Mouse (Mus musculus): ENCODE measurements around the gene Odf4.

- TF ChIP-seq CTCF (conservative IDR thresholded peaks at IDR 0.05; ENCODE audit: low read length) (no peak), POU5F1 (IDR thresholded peaks at IDR 0.05; ENCODE audit: borderline replicate concordance, low read length) (no peak), NANOG (IDR thresholded peaks at IDR 0.05; ENCODE audit: borderline replicate concordance, low read length) (no peak)
These were observed 27.0 kb upstream of the Odf4 start for GRCm38 (mm10) chr11:68953903-68954302.
